In genomic region chr14:79299796-79300195, GRCm38 (mm10) we compare ENCODE assay signal across 10 mouse cellular contexts. TPM values are rescaled to one million over a fixed set of nuclear protein-coding genes. Genes with fewer than 3 reads are reported as not detected.
DNase-seq lines count a peak whose midpoint lies in the region; TF ChIP-seq lines count a peak whose summit lies in the region.
"Had no signal": no experiment of that assay in that cellular context is flagged by ENCODE, and none has a peak within 500 bp of the region (broad histone marks: within the 10 kb centered on the region; RNA-seq: fewer than 3 reads in every experiment).

No protein-coding gene starts in this region.

- intact Hi-C loops in left cerebral cortex, adult 2 months (cut with DNase I) = loop anchor here (2.0 to 5.0 kb wide), 3 partner anchors 47 to 172 kb away; no protein-coding TSS in a partner anchor

- H3K9me3 ChIP-seq in midbrain, embryonic 10.5 days (replicated peaks) = no peaks in the 10 kb centered on the region

- no peak for TF ChIP-seq CTCF in thymus, adult 2 months (IDR thresholded peaks at IDR 0.05; ENCODE audit: borderline replicate concordance, control insufficient read depth, extremely low read depth, insufficient read depth, low read length, poor library complexity)
- no peak for TF ChIP-seq CTCF in left cerebral cortex, adult 2 months (IDR thresholded peaks at IDR 0.05)

- no peak for TF ChIP-seq POLR2A in thymus, adult 2 months (IDR thresholded peaks at IDR 0.05; ENCODE audit: control insufficient read depth, extremely low read depth, insufficient read depth, low read length, poor library complexity)

- peak overlapping the region; percentile 74 for H3K4me3 ChIP-seq in thymus, adult 2 months (ENCODE audit: control insufficient read depth, insufficient read depth, low read length)
- peak overlapping the region; percentile 54 for H3K4me3 ChIP-seq in left cerebral cortex, adult 2 months
- H3K4me3 ChIP-seq in midbrain, embryonic 10.5 days = peak overlapping the region; percentile 62

- peaks cover 35% of the 10 kb centered on the region for H3K36me3 ChIP-seq in thymus, adult 2 months (ENCODE audit: control insufficient read depth, insufficient read depth, low read length)
- no peaks in the 10 kb centered on the region for H3K36me3 ChIP-seq in midbrain, embryonic 10.5 days

- peak; percentile 66 for DNase-seq in adrenal gland, postnatal 10 days
- no peak for DNase-seq in adrenal gland, postnatal 25 days
- DNase-seq in thymus, adult 2 months = no peak
- no peak for DNase-seq in thymus, postnatal 14 days
- DNase-seq in left cerebral cortex, adult 2 months (ENCODE audit: extremely low spot score in 1 of 2, low spot score in 2 of 2) = no peak
- DNase-seq in midbrain, embryonic 10.5 days (ENCODE audit: low spot score) = no peak
- DNase-seq in thymus, postnatal 25 days = no peak
- no peak for DNase-seq in gastrocnemius, adult 8-10 months (ENCODE audit: low spot score in 2 of 2)

- no peaks in the 10 kb centered on the region for H3K27me3 ChIP-seq in thymus, adult 2 months (ENCODE audit: control insufficient read depth, insufficient read depth, low read length)
- H3K27me3 ChIP-seq in midbrain, embryonic 10.5 days (ENCODE audit: low read depth, poor library complexity, severe bottlenecking) = peaks cover 86% of the 10 kb centered on the region

- peak overlapping the region; percentile 56 for H3K27ac ChIP-seq in thymus, adult 2 months (ENCODE audit: control insufficient read depth, insufficient read depth, low read length)
- peak overlapping the region; percentile 80 for H3K27ac ChIP-seq in left cerebral cortex, adult 2 months
- no peak overlapping the region for H3K27ac ChIP-seq in midbrain, embryonic 10.5 days (replicated peaks)

- H3K4me1 ChIP-seq in thymus, adult 2 months (replicated peaks; ENCODE audit: control insufficient read depth, insufficient read depth, low read length) = peaks cover 27% of the 10 kb centered on the region
- peaks cover 35% of the 10 kb centered on the region for H3K4me1 ChIP-seq in midbrain, embryonic 10.5 days

- WGBS in thymus, adult 2 months = 28% methylated on average over 6 of the region's 6 CpGs
- 23% methylated on average over 6 of the region's 6 CpGs for WGBS in midbrain, embryonic 10.5 days

RNA-seq across cellular contexts. Expression of gene Rgcc, which starts 1.6 kb away (rescaled TPM):
- total RNA-seq in adrenal gland, postnatal 10 days (2021) = 100 to 1,000 TPM; 154 to 227 TPM
- total RNA-seq in adrenal gland, postnatal 25 days (2021) = 92.6 and 100 TPM in 2 replicates
- polyA plus RNA-seq in thymus, adult 2 months (2012; rRNA removed) = 880 and 889 TPM in 2 replicates
- total RNA-seq in left cerebral cortex, adult 2 months (2021) = 10 to 100 TPM; 33.6 to 44.5 TPM
- polyA plus RNA-seq in midbrain, embryonic 10.5 days (2016; fragmentation: Nextera tagmentation; extraction: Ambion mirVana) = 16.1 and 18.7 TPM in 2 replicates
- total RNA-seq in gastrocnemius, adult 8-10 months (2022) = 10 to 100 TPM; 40.3 to 72.6 (median 66.7) TPM

RNA-seq across cellular contexts. Expression of gene Zfp957, which starts 52.6 kb away (rescaled TPM):
- not detected for total RNA-seq in adrenal gland, postnatal 10 days (2021)
- not detected in 2 replicates for total RNA-seq in adrenal gland, postnatal 25 days (2021)
- not detected in 2 replicates for polyA plus RNA-seq in thymus, adult 2 months (2012; rRNA removed)
- total RNA-seq in left cerebral cortex, adult 2 months (2021) = not detected
- polyA plus RNA-seq in midbrain, embryonic 10.5 days (2016; fragmentation: Nextera tagmentation; extraction: Ambion mirVana) = not detected in 2 replicates
- total RNA-seq in gastrocnemius, adult 8-10 months (2022) = not detected
- total RNA-seq: heart, adult 18-20 months had no signal
- polyA plus RNA-seq: C2C12 had no signal
